Mouse (Mus musculus): ENCODE data around the gene Vmn2r28. TPM values are rescaled to one million over a fixed set of nuclear protein-coding genes. Genes with fewer than 3 reads are reported as not detected.
"Not testable (repeated sequence)": the region's sequence is repeated elsewhere in the genome, so short reads cannot be mapped to it uniquely, and the experiment has no call there.

The Vmn2r28 gene
- not detected in 2 replicates for polyA plus RNA-seq (2011; ENCODE audit: insufficient read depth, insufficient read length, low replicate concordance, missing spikeins)

- H3K4me3 ChIP-seq (replicated peaks; ENCODE audit: control insufficient read depth, low read depth, low read length); H3K4me1 ChIP-seq (ENCODE audit: control insufficient read depth, insufficient read depth, low read length); H3K27ac ChIP-seq (ENCODE audit: control insufficient read depth, insufficient read depth, low read depth, low read length, poor library complexity): not testable (repeated sequence)
Measured at GRCm38 (mm10) chr7:5493856-5494255, at the start of gene Vmn2r28. Vmn2r28 (minus strand) TSS chr7:5493956.

DNA sequence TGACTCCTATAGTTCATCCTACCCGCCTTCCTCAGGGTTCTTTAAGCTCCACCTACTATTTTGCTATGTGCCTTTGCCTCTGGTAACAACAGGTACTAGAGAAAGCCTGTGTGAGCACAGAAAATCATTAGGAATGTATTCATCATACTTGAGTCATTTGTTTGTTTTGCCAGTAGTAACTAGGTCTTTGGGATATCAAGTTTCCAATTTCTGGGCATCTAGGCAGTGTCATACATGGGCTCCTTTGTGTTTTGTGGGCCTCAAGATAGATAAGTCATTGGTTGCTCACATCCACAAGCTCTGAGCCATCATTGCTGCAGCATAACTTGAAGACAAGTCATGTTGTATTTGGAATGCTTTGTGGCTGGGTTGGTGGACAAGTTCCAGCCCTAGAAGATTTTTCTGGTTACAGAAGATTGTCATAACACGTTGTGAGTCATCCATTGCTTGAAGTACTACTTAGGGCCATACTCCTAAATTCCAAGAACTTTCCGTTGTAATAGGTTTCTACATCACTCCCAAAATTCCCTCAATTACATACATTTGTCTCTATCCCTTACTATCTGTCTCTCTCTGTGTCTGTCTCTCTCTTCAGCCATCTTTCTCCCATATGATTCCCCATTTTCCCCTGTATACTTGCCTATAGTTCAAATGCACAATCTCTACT lies 47.1 kb upstream of the Vmn2r28 start:
- WGBS = 39% methylated on average over 3 of the region's 3 CpGs
- not testable (repeated sequence) for H3K27ac ChIP-seq (ENCODE audit: control insufficient read depth, insufficient read depth, low read depth, low read length, poor library complexity); H3K4me1 ChIP-seq (ENCODE audit: control insufficient read depth, insufficient read depth, low read length); H3K4me3 ChIP-seq (replicated peaks; ENCODE audit: control insufficient read depth, low read depth, low read length)

- Histone ChIP-seq H3K4me1 (ENCODE audit: control insufficient read depth, insufficient read depth, low read length) (no peaks in the 10 kb centered on the region), H3K4me3 (replicated peaks; ENCODE audit: control insufficient read depth, low read depth, low read length) (no peak within 1 kb of the TSS), H3K27ac (ENCODE audit: control insufficient read depth, insufficient read depth, low read depth, low read length, poor library complexity) (no peak within 1 kb of the TSS)
- TF ChIP-seq POLR2A (IDR thresholded peaks at IDR 0.05; ENCODE audit: borderline replicate concordance, control insufficient read depth, low read depth, low read length) = no peak
- no peak for TF ChIP-seq CTCF (IDR thresholded peaks at IDR 0.05; ENCODE audit: control insufficient read depth, insufficient read depth, low read length)
Measured at GRCm38 (mm10) chr7:5456674-5457073, 37.1 kb downstream of the Vmn2r28 start, which contains the start of gene Vmn1r59. Vmn1r59 (minus strand) TSS chr7:5456774.

DNA sequence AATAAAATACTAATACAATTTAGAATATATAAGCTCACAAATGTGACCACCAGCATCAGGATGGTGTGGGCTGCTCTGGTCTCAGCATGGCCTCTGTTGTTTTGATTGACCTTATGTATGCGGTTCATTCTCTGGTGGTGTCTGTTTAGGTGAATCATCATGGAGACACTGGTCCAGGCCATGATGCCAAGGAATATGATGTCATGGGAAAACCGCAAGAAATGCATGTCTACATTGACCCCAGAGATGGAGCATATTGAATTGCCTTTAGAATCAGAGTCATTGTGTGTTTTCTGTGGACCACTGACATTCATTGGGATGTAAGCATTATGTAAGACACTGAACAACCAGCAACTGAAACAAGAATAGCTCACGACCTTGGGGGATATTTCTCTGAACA lies 39.7 kb downstream of the Vmn2r28 start:
- 70% methylated on average over 3 of the region's 3 CpGs for whole genome bisulfite sequencing
- H3K4me1 ChIP-seq (ENCODE audit: control insufficient read depth, insufficient read depth, low read length); H3K27ac ChIP-seq (ENCODE audit: control insufficient read depth, insufficient read depth, low read depth, low read length, poor library complexity); H3K4me3 ChIP-seq (replicated peaks; ENCODE audit: control insufficient read depth, low read depth, low read length): not testable (repeated sequence)

- TF ChIP-seq POLR2A (IDR thresholded peaks at IDR 0.05; ENCODE audit: borderline replicate concordance, control insufficient read depth, low read depth, low read length) (no peak), CTCF (IDR thresholded peaks at IDR 0.05; ENCODE audit: control insufficient read depth, insufficient read depth, low read length) (no peak)
- no peak overlapping the region for H3K4me3 ChIP-seq (replicated peaks; ENCODE audit: control insufficient read depth, low read depth, low read length)
- H3K27ac ChIP-seq (ENCODE audit: control insufficient read depth, insufficient read depth, low read depth, low read length, poor library complexity) = no peak overlapping the region
- H3K4me1 ChIP-seq (ENCODE audit: control insufficient read depth, insufficient read depth, low read length) = no peaks in the 10 kb centered on the region
Measured at GRCm38 (mm10) chr7:5448627-5449026, 45.1 kb downstream of the Vmn2r28 start.

Other genes with a start within 250 kb of the Vmn2r28 start
- gene Gm5065, start 143.4 kb downstream of the Vmn2r28 start, polyA plus RNA-seq (2011; ENCODE audit: insufficient read depth, insufficient read length, low replicate concordance, missing spikeins) = not detected in 2 replicates
- gene Nlrp2, start 142.9 kb downstream of the Vmn2r28 start, polyA plus RNA-seq (2011; ENCODE audit: insufficient read depth, insufficient read length, low replicate concordance, missing spikeins) = not detected in 2 replicates
- 0.11 TPM in 1 of 2 replicates, not detected in the other for gene Vmn1r58, start 80.6 kb downstream of the Vmn2r28 start, polyA plus RNA-seq (2011; ENCODE audit: insufficient read depth, insufficient read length, low replicate concordance, missing spikeins)
- not detected in 2 replicates for gene Vmn1r59, start 37.2 kb downstream of the Vmn2r28 start, polyA plus RNA-seq (2011; ENCODE audit: insufficient read depth, insufficient read length, low replicate concordance, missing spikeins)
- gene Vmn1r60, start 53.4 kb upstream of the Vmn2r28 start, polyA plus RNA-seq (2011; ENCODE audit: insufficient read depth, insufficient read length, low replicate concordance, missing spikeins) = not detected in 2 replicates
- gene Vmn1r61, start 119.3 kb upstream of the Vmn2r28 start, polyA plus RNA-seq (2011; ENCODE audit: insufficient read depth, insufficient read length, low replicate concordance, missing spikeins) = 0.29 TPM in 1 of 2 replicates, not detected in the other
- not detected in 2 replicates for gene Vmn1r62, start 179.7 kb upstream of the Vmn2r28 start, polyA plus RNA-seq (2011; ENCODE audit: insufficient read depth, insufficient read length, low replicate concordance, missing spikeins)